Mouse (Mus musculus) MEL (cell line): ENCODE measurements around the gene Slc7a8. TPM values are rescaled to one million over a fixed set of nuclear protein-coding genes. Genes with fewer than 3 reads are reported as not detected.

Source experiments
- DNase-seq: peaks from one replicate; pipeline ENCODE4 v3.0.0; 2011; ENCODE audit warnings: low read depth, low spot score
- H3K27ac ChIP-seq: 2 replicates; pipeline ENCODE4 v1.5.1; 2012; ENCODE audit warnings: low read depth, mild to moderate bottlenecking, control low read depth, low read length, moderate library complexity; ENCODE audit not compliant: control insufficient read depth
- H3K27me3 ChIP-seq, 2 experiments: fragments of 150-350 bp in 1 of 2; sonication (generic) in 1 of 2; 2 replicates each; pipeline ENCODE4 v1.6.1; 2012; ENCODE audit warnings: low read length in 2 of 2, mild to moderate bottlenecking in 2 of 2, improper control_type of control experiment in 1 of 2, moderate library complexity in 1 of 2; ENCODE audit not compliant: insufficient read depth in 2 of 2, control insufficient read depth in 1 of 2
- H3K36me3 ChIP-seq, 2 experiments: 2 replicates each; pipeline ENCODE4 v1.6.1; 2012 to 2014; ENCODE audit warnings: low read length in 2 of 2, improper control_type of control experiment in 1 of 2, inconsistent platforms in 1 of 2, mild to moderate bottlenecking in 1 of 2; ENCODE audit not compliant: insufficient read depth in 2 of 2, control insufficient read depth in 1 of 2
- H3K4me1 ChIP-seq, 2 experiments: fragments of 150-350 bp in 1 of 2; sonication (generic) in 1 of 2; 2 replicates each; pipeline ENCODE4 v1.6.1; 2012; ENCODE audit warnings: low read length in 2 of 2, improper control_type of control experiment in 1 of 2, mild to moderate bottlenecking in 1 of 2; ENCODE audit not compliant: insufficient read depth in 2 of 2, control insufficient read depth in 1 of 2
- H3K4me3 ChIP-seq, 2 experiments: fragments of 150-350 bp in 1 of 2; sonication (generic) in 1 of 2; 2 replicates each; pipeline ENCODE4 v1.5.1; 2012; ENCODE audit warnings: low read depth in 2 of 2, low read length in 2 of 2, mild to moderate bottlenecking in 2 of 2, moderate library complexity in 2 of 2, control low read depth in 1 of 2, improper control_type of control experiment in 1 of 2; ENCODE audit not compliant: control insufficient read depth in 1 of 2, insufficient read depth in 1 of 2
- H3K79me2 ChIP-seq: 2 replicates; pipeline ENCODE4 v1.6.1; 2012; ENCODE audit warnings: mild to moderate bottlenecking, low read length, moderate library complexity; ENCODE audit not compliant: control insufficient read depth, poor library complexity, insufficient read depth
- H3K9ac ChIP-seq: 2 replicates; pipeline ENCODE4 v1.6.1; 2012; ENCODE audit warnings: low read depth, mild to moderate bottlenecking, control low read depth, low read length, moderate library complexity; ENCODE audit not compliant: control insufficient read depth, poor library complexity, severe bottlenecking
- H3K9me3 ChIP-seq: fragments of 150-350 bp; sonication (generic); replicated peaks from 2 replicates; pipeline ENCODE4 v1.6.1; 2012; ENCODE audit warnings: mild to moderate bottlenecking, low read length, improper control_type of control experiment, moderate library complexity; ENCODE audit not compliant: insufficient read depth
- ELF1 ChIP-seq: IDR thresholded peaks from 2 replicates; pipeline ENCODE4 v1.6.1; 2014; ENCODE audit warnings: low read depth, mild to moderate bottlenecking, inconsistent platforms, low read length, improper control_type of control experiment, moderate library complexity
- EP300 ChIP-seq, 2 experiments: IDR thresholded peaks; 2 replicates each; pipeline ENCODE4 v1.6.1; 2011; ENCODE audit warnings: improper control_type of control experiment in 2 of 2, low read length in 2 of 2, low read depth in 1 of 2, mild to moderate bottlenecking in 1 of 2
- ETS1 ChIP-seq: IDR thresholded peaks from 2 replicates; pipeline ENCODE4 v1.6.1; 2012; ENCODE audit warnings: low read depth, mild to moderate bottlenecking, inconsistent platforms, low read length, improper control_type of control experiment, moderate library complexity
- GABPA ChIP-seq: IDR thresholded peaks from 2 replicates; pipeline ENCODE4 v1.6.1; 2012; ENCODE audit warnings: low read depth, mild to moderate bottlenecking, inconsistent platforms, low read length, improper control_type of control experiment, moderate library complexity
- GATA1 ChIP-seq: IDR thresholded peaks from 2 replicates; pipeline ENCODE4 v1.6.1; 2011; ENCODE audit warnings: low read depth, low read length, improper control_type of control experiment
- HCFC1 ChIP-seq: IDR thresholded peaks from 2 replicates; pipeline ENCODE4 v1.6.1; 2012; ENCODE audit warnings: low read depth, mild to moderate bottlenecking, inconsistent platforms, low read length, improper control_type of control experiment, moderate library complexity
- JUND ChIP-seq: IDR thresholded peaks from 2 replicates; pipeline ENCODE4 v1.6.1; 2011; ENCODE audit warnings: low read depth, mild to moderate bottlenecking, improper control_type of control experiment, low read length
- MAZ ChIP-seq: IDR thresholded peaks from 2 replicates; pipeline ENCODE4 v1.6.1; 2012; ENCODE audit warnings: low read depth, mild to moderate bottlenecking, inconsistent platforms, low read length, improper control_type of control experiment
- MEF2A ChIP-seq: IDR thresholded peaks from 2 replicates; pipeline ENCODE4 v1.6.1; 2014; ENCODE audit warnings: low read depth, mild to moderate bottlenecking, inconsistent platforms, low read length, improper control_type of control experiment; ENCODE audit not compliant: poor library complexity, insufficient replicate concordance, severe bottlenecking; ENCODE audit errors: extremely low read depth
- NELFE ChIP-seq: IDR thresholded peaks from 2 replicates; pipeline ENCODE4 v1.6.1; 2011; ENCODE audit warnings: low read depth, low read length, improper control_type of control experiment
- POLR2A ChIP-seq, 2 experiments: IDR thresholded peaks; 2 replicates each; pipeline ENCODE4 v1.6.1; 2011 to 2012; ENCODE audit warnings: low read length in 2 of 2, mild to moderate bottlenecking in 2 of 2, control low read depth in 1 of 2, improper control_type of control experiment in 1 of 2, low read depth in 1 of 2, moderate library complexity in 1 of 2; ENCODE audit not compliant: control insufficient read depth in 1 of 2, insufficient read depth in 1 of 2, poor library complexity in 1 of 2
- POLR2AphosphoS2 ChIP-seq: IDR thresholded peaks from 2 replicates; pipeline ENCODE4 v1.6.1; 2011; ENCODE audit warnings: low read length, improper control_type of control experiment
- RCOR1 ChIP-seq: IDR thresholded peaks from 2 replicates; pipeline ENCODE4 v1.6.1; 2012; ENCODE audit warnings: low read depth, mild to moderate bottlenecking, inconsistent platforms, low read length, improper control_type of control experiment
- SIN3A ChIP-seq: IDR thresholded peaks from 2 replicates; pipeline ENCODE4 v1.6.1; 2012; ENCODE audit warnings: low read length, improper control_type of control experiment, inconsistent platforms
- TAL1 ChIP-seq: IDR thresholded peaks from 2 replicates; pipeline ENCODE4 v1.6.1; 2012; ENCODE audit warnings: mild to moderate bottlenecking, inconsistent platforms, low read length, moderate library complexity, mixed read lengths
- TBP ChIP-seq: IDR thresholded peaks from 2 replicates; pipeline ENCODE4 v1.8.0; 2011; ENCODE audit warnings: low read depth, low read length, improper control_type of control experiment
- TCF12 ChIP-seq: IDR thresholded peaks from 2 replicates; pipeline ENCODE4 v1.6.1; 2014; ENCODE audit warnings: low read depth, mild to moderate bottlenecking, inconsistent platforms, low read length, improper control_type of control experiment, moderate library complexity
- ZC3H11A ChIP-seq: IDR thresholded peaks from 2 replicates; pipeline ENCODE4 v1.6.1; 2012; ENCODE audit warnings: low read depth, mild to moderate bottlenecking, inconsistent platforms, low read length, improper control_type of control experiment
- polyA plus RNA-seq, 2 experiments: library from polyadenylated mRNA; stranded (reverse) in 1 of 2; unstranded in 1 of 2; fragments of >175 nt in 1 of 2; fragments of >200 nt in 1 of 2; gene quantifications; 2 replicates each; pipeline versions ENCODE4 v1.2.1 to v1.2.4; 2012; ENCODE audit warnings: low replicate concordance in 2 of 2, low read depth in 1 of 2; ENCODE audit not compliant: insufficient read length in 2 of 2, insufficient read depth in 1 of 2, missing spikeins in 1 of 2
- total RNA-seq: library from RNA; depleted of rRNA; stranded (reverse); fragments of 300-350 nt; gene quantifications from 2 replicates; pipeline ENCODE4 v1.2.3, GENCODE M21; 2012

Slc7a8 gene
- total and polyA plus RNA-seq, 3 experiments: 0.08 to 0.29 TPM; not detected in 1

- TF ChIP-seq RCOR1: peak; percentile 79
- TF ChIP-seq TBP: 0 out of 2 replicates have a peak, but pooled peaks have one; percentile 16
- peak; percentile 69; the same call in 1 of the 2 replicates for TF ChIP-seq TCF12
- TF ChIP-seq MEF2A: no peak
- TF ChIP-seq EP300 (IDR thresholded peaks at IDR 0.05; ENCODE audit: low read depth in 1 of 2, low read length in 2 of 2): peak; percentile 68 to 84
- TF ChIP-seq POLR2A (IDR thresholded peaks at IDR 0.05; ENCODE audit: control insufficient read depth in 1 of 2, insufficient read depth in 1 of 2, low read depth in 1 of 2, low read length in 2 of 2, poor library complexity in 1 of 2): peak in 1 of 2 experiments; percentile 48; a peak in 1 of 4 replicates
- no peak for TF ChIP-seq TAL1
- peak; percentile 94 for TF ChIP-seq GATA1
- peak; percentile 59; the same call in 1 of the 2 replicates for TF ChIP-seq ETS1
- TF ChIP-seq JUND: peak; percentile 4; the same call in 1 of the 2 replicates
- 0 out of 2 replicates have a peak, but pooled peaks have one; percentile 42 for TF ChIP-seq SIN3A
- TF ChIP-seq ZC3H11A: no peak
- Histone ChIP-seq H3K4me3 (peak overlapping the region; percentile 8 to 22; a peak in 1 of 4 replicates), H3K27ac (peak overlapping the region; percentile 94), H3K36me3 (peaks cover 0 to 10% of the 10 kb centered on the region in 2 experiments; a peak in 2 of 4 replicates), H3K27me3 (no peaks in the 10 kb centered on the region), H3K9me3 (no peaks in the 10 kb centered on the region), H3K79me2 (no peaks in the 10 kb centered on the region), H3K9ac (no peak overlapping the region), H3K4me1 (peaks cover 9% of the 10 kb centered on the region in 2 experiments)
- peak; percentile 94 for DNase-seq
Observed at GRCm38 (mm10) chr14:54808718-54809667, 27.2 kb upstream of the Slc7a8 start.

- Histone ChIP-seq H3K36me3 (peaks cover 0 to 10% of the 10 kb centered on the region in 2 experiments; a peak in 2 of 4 replicates), H3K27ac (no peak overlapping the region), H3K27me3 (no peaks in the 10 kb centered on the region), H3K4me1 (peaks cover 14 to 15% of the 10 kb centered on the region in 2 experiments), H3K79me2 (no peaks in the 10 kb centered on the region), H3K9ac (no peak overlapping the region), H3K9me3 (no peaks in the 10 kb centered on the region), H3K4me3 (no peak overlapping the region)
- no peak for DNase-seq
- TF ChIP-seq SIN3A (no peak), NELFE (no peak), ZC3H11A (no peak), MAZ (no peak), JUND (no peak), HCFC1 (no peak), GATA1 (no peak), ELF1 (no peak), POLR2AphosphoS2 (no peak), EP300 (IDR thresholded peaks at IDR 0.05; ENCODE audit: low read depth in 1 of 2, low read length in 2 of 2) (no peak), TCF12 (no peak), GABPA (no peak)
Observed at GRCm38 (mm10) chr14:54806124-54806523, 24.4 kb upstream of the Slc7a8 start.
